Mouse (Mus musculus): Measurements from ENCODE around the gene Serping1. TPM values are rescaled to one million over a fixed set of nuclear protein-coding genes. Genes with fewer than 3 reads are reported as not detected.

The Serping1 gene
- polyA plus RNA-seq, 1 experiment from 2014 or later, result 34.6 TPM

- H3K9me3 ChIP-seq, result no peaks in the 10 kb centered on the region
- no peak overlapping the region for H3K4me2 ChIP-seq
- no peaks in the 10 kb centered on the region for H3K36me3 ChIP-seq
- no peak for ATAC-seq (ENCODE audit: low FRiP score)
- 69% methylated on average over 6 of the region's 6 CpGs for WGBS
- no peaks in the 10 kb centered on the region for H3K4me1 ChIP-seq (replicated peaks)
- H3K4me3 ChIP-seq, result no peak overlapping the region
- H3K9ac ChIP-seq, result no peak overlapping the region
- H3K27me3 ChIP-seq, result 0 out of 2 replicates have a peak, but pooled peaks cover 3% of the 10 kb centered on the region
- H3K27ac ChIP-seq, result no peak overlapping the region
These were observed 25.1 kb downstream of the Serping1 start for GRCm38 (mm10) chr2:84750115-84750514.

- Histone ChIP-seq H3K4me1 (replicated peaks) (peaks cover 43% of the 10 kb centered on the region), H3K4me2 (peak overlapping the region; percentile 91), H3K9ac (peak overlapping the region; percentile 95; the same call in 1 of the 2 replicates), H3K27me3 (0 out of 2 replicates have a peak, but pooled peaks cover 3% of the 10 kb centered on the region), H3K27ac (peak overlapping the region; percentile 98), H3K9me3 (no peaks in the 10 kb centered on the region), H3K36me3 (0 out of 2 replicates have a peak, but pooled peaks cover 4% of the 10 kb centered on the region), H3K4me3 (peak overlapping the region; percentile 81)
- peak; percentile 26 for ATAC-seq (ENCODE audit: low FRiP score)
- 1% methylated on average over 10 of the region's 10 CpGs for WGBS
These were observed 31.1 kb downstream of the Serping1 start for GRCm38 (mm10) chr2:84744126-84744525.

- peak within 1 kb of the TSS; percentile 98 for H3K27ac ChIP-seq
- 0 out of 2 replicates have a peak, but pooled peaks cover 4% of the 10 kb centered on the region for H3K36me3 ChIP-seq
- peak within 1 kb of the TSS; percentile 81 for H3K4me3 ChIP-seq
- WGBS, result under 1% methylated on average over 25 of the region's 25 CpGs
- peak; percentile 88 for ATAC-seq (ENCODE audit: low FRiP score)
- 0 out of 2 replicates have a peak, but pooled peaks cover 3% of the 10 kb centered on the region for H3K27me3 ChIP-seq
- no peaks in the 10 kb centered on the region for H3K9me3 ChIP-seq
- peaks cover 48% of the 10 kb centered on the region for H3K4me1 ChIP-seq (replicated peaks)
- peak within 1 kb of the TSS; percentile 95 for H3K9ac ChIP-seq
- H3K4me2 ChIP-seq, result peak within 1 kb of the TSS; percentile 91
These were observed 31.7 kb downstream of the Serping1 start, which contains the start of gene Gm19426 for GRCm38 (mm10) chr2:84743561-84743960. TSS of gene Gm19426 (minus strand) at chr2:84743655.

GRCm38 (mm10) chr2:84742451-84743283 is 32.6 kb downstream of the Serping1 start:
- under 1% methylated on average over 25 of the region's 26 CpGs for WGBS
- Histone ChIP-seq H3K4me3 (peak overlapping the region; percentile 81), H3K9me3 (no peaks in the 10 kb centered on the region), H3K9ac (peak overlapping the region; percentile 95), H3K4me1 (replicated peaks) (peaks cover 57% of the 10 kb centered on the region), H3K27ac (peak overlapping the region; percentile 98), H3K27me3 (0 out of 2 replicates have a peak, but pooled peaks cover 3% of the 10 kb centered on the region), H3K4me2 (peak overlapping the region; percentile 91), H3K36me3 (0 out of 2 replicates have a peak, but pooled peaks cover 4% of the 10 kb centered on the region)
- peak; percentile 79 for ATAC-seq (ENCODE audit: low FRiP score)

GRCm38 (mm10) chr2:84741841-84742450 is 33.3 kb downstream of the Serping1 start:
- Histone ChIP-seq H3K27ac (peak overlapping the region; percentile 98), H3K36me3 (0 out of 2 replicates have a peak, but pooled peaks cover 4% of the 10 kb centered on the region), H3K4me2 (peak overlapping the region; percentile 91), H3K9ac (peak overlapping the region; percentile 95), H3K9me3 (no peaks in the 10 kb centered on the region), H3K27me3 (0 out of 2 replicates have a peak, but pooled peaks cover 3% of the 10 kb centered on the region), H3K4me3 (peak overlapping the region; percentile 81), H3K4me1 (replicated peaks) (peaks cover 64% of the 10 kb centered on the region)
- ATAC-seq (ENCODE audit: low FRiP score), result no peak; the same call in 1 of the 2 replicates
- WGBS, result 0% methylated on average over 5 of the region's 5 CpGs

GRCm38 (mm10) chr2:84740608-84741333 is 34.5 kb downstream of the Serping1 start:
- H3K4me3 ChIP-seq, result peak overlapping the region; percentile 81
- no peak for ATAC-seq (ENCODE audit: low FRiP score)
- H3K4me2 ChIP-seq, result peak overlapping the region; percentile 91
- no peaks in the 10 kb centered on the region for H3K9me3 ChIP-seq
- H3K27me3 ChIP-seq, result no peaks in the 10 kb centered on the region
- H3K36me3 ChIP-seq, result 0 out of 2 replicates have a peak, but pooled peaks cover 4% of the 10 kb centered on the region
- 65% methylated on average over 15 of the region's 15 CpGs for WGBS
- peaks cover 76% of the 10 kb centered on the region for H3K4me1 ChIP-seq (replicated peaks)
- no peak overlapping the region for H3K9ac ChIP-seq
- peak overlapping the region; percentile 26; the same call in 1 of the 2 replicates for H3K27ac ChIP-seq

GRCm38 (mm10) chr2:84738271-84738911 is 36.9 kb downstream of the Serping1 start:
- Histone ChIP-seq H3K4me2 (peak overlapping the region; percentile 80), H3K27ac (peak overlapping the region; percentile 58), H3K9ac (peak overlapping the region; percentile 60), H3K27me3 (no peaks in the 10 kb centered on the region), H3K4me3 (peak overlapping the region; percentile 14; the same call in 1 of the 2 replicates), H3K9me3 (no peaks in the 10 kb centered on the region), H3K36me3 (0 out of 2 replicates have a peak, but pooled peaks cover 4% of the 10 kb centered on the region), H3K4me1 (replicated peaks) (peaks cover 89% of the 10 kb centered on the region)
- 4% methylated on average over 12 of the region's 12 CpGs for WGBS
- ATAC-seq (ENCODE audit: low FRiP score), result no peak

GRCm38 (mm10) chr2:84737451-84737925 is 37.8 kb downstream of the Serping1 start:
- H3K9ac ChIP-seq, result peak overlapping the region; percentile 60
- ATAC-seq (ENCODE audit: low FRiP score), result no peak

GRCm38 (mm10) chr2:84736312-84737161 is 38.7 kb downstream of the Serping1 start:
- H3K4me1 ChIP-seq (replicated peaks), result peaks cover 81% of the 10 kb centered on the region
- peak overlapping the region; percentile 80 for H3K4me2 ChIP-seq
- H3K9me3 ChIP-seq, result no peaks in the 10 kb centered on the region
- peak overlapping the region; percentile 55 for H3K4me3 ChIP-seq
- ATAC-seq (ENCODE audit: low FRiP score), result no peak
- 6% methylated on average over 27 of the region's 27 CpGs for whole genome bisulfite sequencing
- no peaks in the 10 kb centered on the region for H3K27me3 ChIP-seq
- 0 out of 2 replicates have a peak, but pooled peaks cover 4% of the 10 kb centered on the region for H3K36me3 ChIP-seq
- peak overlapping the region; percentile 82 for H3K9ac ChIP-seq
- H3K27ac ChIP-seq, result peak overlapping the region; percentile 23; the same call in 1 of the 2 replicates

More at GRCm38 (mm10) chr2:84737451-84737925, 37.8 kb downstream of the Serping1 start:
- no peaks in the 10 kb centered on the region for H3K27me3 ChIP-seq
- 6% methylated on average over 8 of the region's 8 CpGs for WGBS
- 0 out of 2 replicates have a peak, but pooled peaks cover 4% of the 10 kb centered on the region for H3K36me3 ChIP-seq
- H3K4me1 ChIP-seq (replicated peaks), result peaks cover 91% of the 10 kb centered on the region
- peak overlapping the region; percentile 80 for H3K4me2 ChIP-seq
- peak overlapping the region; percentile 58 for H3K27ac ChIP-seq
- H3K9me3 ChIP-seq, result no peaks in the 10 kb centered on the region
- H3K4me3 ChIP-seq, result peak overlapping the region; percentile 55

- peak overlapping the region; percentile 90 for H3K27ac ChIP-seq
- ATAC-seq (ENCODE audit: low FRiP score), result no peak
- peak overlapping the region; percentile 82 for H3K9ac ChIP-seq
- H3K36me3 ChIP-seq, result 0 out of 2 replicates have a peak, but pooled peaks cover 1% of the 10 kb centered on the region
- 21% methylated on average over 7 of the region's 7 CpGs for WGBS
- no peaks in the 10 kb centered on the region for H3K27me3 ChIP-seq
- H3K4me1 ChIP-seq (replicated peaks), result peaks cover 70% of the 10 kb centered on the region
- H3K4me3 ChIP-seq, result peak overlapping the region; percentile 55
- H3K9me3 ChIP-seq, result no peaks in the 10 kb centered on the region
- peak overlapping the region; percentile 80 for H3K4me2 ChIP-seq
These were observed 39.8 kb downstream of the Serping1 start for GRCm38 (mm10) chr2:84735346-84735920.

All from hindbrain, embryonic 13.5 days (tissue).